Mouse (Mus musculus) heart, embryonic 13.5 days (tissue): ENCODE data around the gene Zscan2. TPM values are rescaled to one million over a fixed set of nuclear protein-coding genes. Genes with fewer than 3 reads are reported as not detected.

Source experiments
- ATAC-seq: fragments of 200-750 bp; cut with Nextera tagmentation; 2 replicates; pipeline ENCODE4 v1.8.0; 2017; ENCODE audit warnings: moderate TSS enrichment; ENCODE audit not compliant: insufficient number of reproducible peaks, low FRiP score, low TSS enrichment; ENCODE audit errors: extremely low read depth
- H3K27ac ChIP-seq: fragments of 300-500 bp; sonication (generic); replicated peaks from 2 replicates; pipeline ENCODE4 v1.5.1; 2015; ENCODE audit warnings: moderate library complexity, mild to moderate bottlenecking, inconsistent platforms
- H3K27me3 ChIP-seq: fragments of 300-500 bp; sonication (generic); replicated peaks from 2 replicates; pipeline ENCODE4 v1.6.1; 2015; ENCODE audit warnings: mild to moderate bottlenecking, inconsistent platforms
- H3K36me3 ChIP-seq: fragments of 300-500 bp; sonication (generic); 2 replicates; pipeline ENCODE4 v1.6.1; 2015; ENCODE audit warnings: mild to moderate bottlenecking, inconsistent platforms
- H3K4me1 ChIP-seq: fragments of 300-500 bp; sonication (generic); 2 replicates; pipeline ENCODE4 v1.6.1; 2015; ENCODE audit warnings: inconsistent platforms
- H3K4me2 ChIP-seq: fragments of 300-500 bp; sonication (generic); 2 replicates; pipeline ENCODE4 v1.6.1; 2015; ENCODE audit warnings: inconsistent platforms, mild to moderate bottlenecking, moderate library complexity
- H3K4me3 ChIP-seq: fragments of 300-500 bp; sonication (generic); 2 replicates; pipeline ENCODE4 v1.5.1; 2015; ENCODE audit warnings: moderate library complexity, mild to moderate bottlenecking, inconsistent platforms
- H3K9ac ChIP-seq: fragments of 300-500 bp; sonication (generic); 2 replicates; pipeline ENCODE4 v1.6.1; 2015; ENCODE audit warnings: inconsistent platforms, mild to moderate bottlenecking, moderate library complexity
- H3K9me3 ChIP-seq: fragments of 300-500 bp; sonication (generic); 2 replicates; pipeline ENCODE4 v1.6.1; 2016; ENCODE audit warnings: inconsistent platforms
- WGBS: fragments of 180-500 bp; shearing (Covaris S2); methylation state at CpG from one replicate; pipeline ENCODE4 v1.1.7; 2015; ENCODE audit warnings: mixed read lengths; 5-methylcytosine and 5-hydroxymethylcytosine counted together
- polyA plus RNA-seq: library from polyadenylated mRNA; unstranded; fragments of >200 nt; fragmentation: Nextera tagmentation; extraction: Ambion mirVana; gene quantifications from 2 replicates; pipeline ENCODE4 v1.2.1, GENCODE M21; 2015

Gene Zscan2
- 1.9 TPM in 2 replicates for polyA plus RNA-seq

DNA sequence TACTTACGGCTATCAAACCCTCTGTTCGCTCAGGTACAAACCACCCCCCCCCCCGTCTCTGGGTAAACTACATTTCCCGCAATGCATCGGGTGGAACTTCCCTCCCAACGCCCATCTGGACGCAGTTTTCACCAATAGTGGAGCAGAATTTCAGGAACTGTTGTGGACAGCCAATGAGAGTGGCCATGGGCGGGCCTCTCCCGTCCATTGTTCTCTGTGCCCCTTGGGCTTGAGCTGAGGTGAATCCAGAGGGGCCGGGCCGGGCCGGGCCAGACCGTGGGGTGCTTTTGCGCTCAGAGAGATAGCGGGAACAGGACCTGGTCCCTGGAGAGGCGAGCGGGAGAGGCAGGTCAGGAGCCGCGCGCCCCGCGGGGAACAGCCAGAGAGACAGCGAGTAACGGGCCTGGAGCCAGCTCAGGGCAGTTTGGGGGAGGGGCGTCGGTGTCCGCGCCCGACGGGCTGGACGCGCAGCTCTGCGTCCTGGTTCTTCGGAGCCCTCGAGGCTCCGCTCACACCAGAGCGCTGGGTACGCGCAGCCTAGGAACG, at the start of gene Zscan2:
Zscan2 (plus strand) TSS at position 192 of the 546 bp plus-strand sequence.
- WGBS = 2% methylated on average over 40 of the region's 40 CpGs
- Histone ChIP-seq H3K27ac (peak within 1 kb of the TSS; percentile 91), H3K27me3 (no peaks in the 10 kb centered on the region), H3K9ac (peak within 1 kb of the TSS; percentile 96), H3K4me2 (peak within 1 kb of the TSS; percentile 74), H3K9me3 (no peaks in the 10 kb centered on the region; the same call in 1 of the 2 replicates), H3K4me3 (peak within 1 kb of the TSS; percentile 90), H3K36me3 (peaks cover 28% of the 10 kb centered on the region), H3K4me1 (peaks cover 46% of the 10 kb centered on the region)
- peak; percentile 92 for ATAC-seq

- H3K36me3 ChIP-seq = no peaks in the 10 kb centered on the region
- no peak overlapping the region for H3K9ac ChIP-seq
- no peak overlapping the region for H3K4me3 ChIP-seq
- peaks cover 8% of the 10 kb centered on the region for H3K4me1 ChIP-seq
- ATAC-seq = no peak
- no peak overlapping the region for H3K27ac ChIP-seq
- H3K9me3 ChIP-seq = no peaks in the 10 kb centered on the region
- H3K4me2 ChIP-seq = no peak overlapping the region
- no peaks in the 10 kb centered on the region; the same call in 1 of the 2 replicates for H3K27me3 ChIP-seq
- WGBS = 72% methylated on average over 4 of the region's 4 CpGs
Measured at GRCm38 (mm10) chr7:80813397-80813796, 47.3 kb upstream of the Zscan2 start.

DNA sequence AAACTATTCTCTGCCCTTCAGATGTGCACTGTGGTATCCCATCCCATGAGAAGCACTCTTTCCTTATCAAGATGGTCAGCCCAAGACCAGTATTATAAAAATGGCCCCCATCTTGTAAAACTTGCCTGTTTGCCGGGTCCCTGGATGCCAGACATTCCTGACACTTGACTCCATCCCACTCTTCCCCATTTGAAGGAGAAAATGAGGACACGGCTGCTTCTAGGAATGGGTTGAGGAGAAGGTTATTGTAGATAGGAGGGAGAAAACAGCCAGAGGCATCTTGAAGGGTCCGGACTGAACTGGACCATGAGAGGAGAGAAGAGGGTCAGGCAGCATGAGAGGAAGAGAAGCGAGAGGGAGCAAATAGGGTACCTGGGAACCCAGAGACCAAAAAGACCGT, 44.1 kb upstream of the Zscan2 start:
- ATAC-seq = no peak
- H3K9me3 ChIP-seq = no peaks in the 10 kb centered on the region
- WGBS = 40% methylated on average over 5 of the region's 5 CpGs
- H3K4me1 ChIP-seq = peaks cover 8% of the 10 kb centered on the region
- H3K36me3 ChIP-seq = no peaks in the 10 kb centered on the region
- H3K4me2 ChIP-seq = no peak overlapping the region
- no peaks in the 10 kb centered on the region for H3K27me3 ChIP-seq
- no peak overlapping the region for H3K27ac ChIP-seq
- no peak overlapping the region for H3K4me3 ChIP-seq
- H3K9ac ChIP-seq = no peak overlapping the region

DNA sequence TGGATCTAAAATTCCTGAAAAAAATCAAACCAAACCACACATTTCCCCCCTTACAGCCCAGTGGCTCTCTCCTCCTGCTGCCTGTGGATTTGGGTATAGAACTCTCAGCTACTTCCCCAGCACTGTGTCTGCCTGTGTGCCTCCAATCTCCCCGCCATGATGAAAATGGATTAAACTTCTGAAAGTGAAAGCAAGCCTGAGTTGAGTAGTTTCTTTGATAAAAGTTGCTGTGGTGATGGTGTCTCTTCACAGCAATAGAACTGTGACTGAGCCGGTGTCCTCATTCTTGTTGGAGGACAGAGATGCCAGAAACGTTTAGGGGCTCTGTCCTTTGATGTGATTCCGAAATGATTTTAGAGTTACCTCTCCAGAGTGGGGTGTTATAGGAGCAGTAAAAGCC, 39.9 kb upstream of the Zscan2 start:
- Histone ChIP-seq H3K4me1 (peaks cover 18% of the 10 kb centered on the region), H3K9ac (no peak overlapping the region), H3K9me3 (no peaks in the 10 kb centered on the region), H3K4me2 (no peak overlapping the region), H3K36me3 (no peaks in the 10 kb centered on the region), H3K27ac (no peak overlapping the region), H3K27me3 (no peaks in the 10 kb centered on the region), H3K4me3 (no peak overlapping the region)
- ATAC-seq = no peak
- WGBS = 76% methylated on average over 4 of the region's 4 CpGs

- Histone ChIP-seq H3K9ac (no peak overlapping the region), H3K4me3 (no peak overlapping the region), H3K4me1 (peaks cover 15% of the 10 kb centered on the region), H3K27ac (no peak overlapping the region), H3K9me3 (no peaks in the 10 kb centered on the region), H3K36me3 (no peaks in the 10 kb centered on the region), H3K27me3 (no peaks in the 10 kb centered on the region), H3K4me2 (no peak overlapping the region)
- ATAC-seq = no peak
- 74% methylated on average over 4 of the region's 4 CpGs for WGBS
Measured at GRCm38 (mm10) chr7:80823267-80823666, 37.5 kb upstream of the Zscan2 start.

DNA sequence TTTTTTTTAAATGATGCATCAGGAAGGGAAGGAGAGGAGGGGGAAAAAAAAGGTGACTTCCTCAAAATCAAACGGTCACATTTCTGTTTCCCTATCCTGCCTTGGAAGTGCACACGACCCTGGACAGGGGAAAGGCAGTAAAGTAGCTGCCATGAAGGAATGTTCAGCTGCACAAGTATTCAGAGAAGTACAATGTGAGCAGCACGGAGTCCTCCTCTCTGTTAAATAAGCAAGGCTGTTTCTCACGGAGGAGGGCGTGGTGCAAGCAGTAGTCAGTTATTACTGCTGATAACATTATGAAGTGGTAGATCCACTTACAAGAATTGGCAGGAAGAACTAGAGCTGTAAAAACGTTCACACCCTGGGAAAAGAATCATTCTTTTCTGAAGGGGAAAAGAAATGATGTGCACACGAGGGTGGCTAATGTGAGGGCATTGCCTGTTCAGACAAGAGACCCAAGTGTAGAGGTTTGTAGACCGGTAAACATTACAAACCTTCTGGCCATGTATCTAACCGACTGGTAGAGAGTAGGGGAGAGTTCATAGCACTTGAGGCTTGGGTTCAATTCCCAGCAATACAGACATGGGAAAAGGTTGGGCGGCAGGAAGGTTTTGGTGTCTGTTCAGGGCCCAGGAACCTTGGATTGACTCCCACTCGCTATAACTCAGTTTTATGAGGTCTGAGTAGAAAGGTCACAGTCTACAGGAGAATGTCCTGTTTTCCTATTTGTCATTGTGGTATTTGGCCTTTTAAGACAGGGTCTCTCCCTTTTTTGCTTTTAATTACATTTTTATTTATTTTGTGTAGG, 36.6 kb upstream of the Zscan2 start:
- Histone ChIP-seq H3K9ac (no peak overlapping the region), H3K4me1 (peaks cover 16% of the 10 kb centered on the region), H3K4me3 (no peak overlapping the region), H3K4me2 (no peak overlapping the region), H3K27ac (no peak overlapping the region), H3K27me3 (no peaks in the 10 kb centered on the region), H3K36me3 (no peaks in the 10 kb centered on the region), H3K9me3 (no peaks in the 10 kb centered on the region)
- ATAC-seq = no peak
- WGBS = 48% methylated on average over 11 of the region's 11 CpGs

DNA sequence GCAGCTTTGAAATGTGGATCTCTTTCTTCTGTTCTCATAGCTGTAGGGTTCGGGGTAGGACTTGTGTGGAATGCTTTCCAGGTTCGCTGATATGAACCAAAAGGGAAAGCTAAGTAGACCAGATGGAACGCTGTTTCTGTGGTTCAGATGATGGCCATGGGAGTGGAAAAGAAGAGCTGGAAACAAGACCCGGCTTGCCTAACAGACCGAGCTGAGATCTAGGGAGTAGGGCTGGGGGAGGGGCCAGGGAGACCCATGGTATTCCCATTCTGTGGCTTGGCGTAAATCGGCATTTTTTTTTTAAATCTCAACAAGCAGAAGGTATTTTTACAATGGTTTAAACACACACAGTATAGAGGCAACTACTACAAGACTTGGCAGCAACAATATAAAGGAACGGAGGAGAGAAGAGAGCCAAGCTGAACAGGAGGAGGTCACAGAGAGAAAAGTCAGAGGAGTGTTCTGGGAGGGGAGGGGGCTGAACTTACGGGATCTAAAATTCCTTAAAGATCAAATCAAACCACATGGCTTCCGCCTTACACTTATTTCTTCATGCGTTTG, 34.8 kb upstream of the Zscan2 start, which contains the start of gene Iqgap1:
Iqgap1 (minus strand) TSS at position 132 of the 561 bp plus-strand sequence.
- no peaks in the 10 kb centered on the region for H3K27me3 ChIP-seq
- H3K9ac ChIP-seq = no peak within 1 kb of the TSS
- no peak within 1 kb of the TSS for H3K4me3 ChIP-seq
- ATAC-seq = no peak
- H3K4me1 ChIP-seq = peaks cover 19% of the 10 kb centered on the region
- H3K9me3 ChIP-seq = no peaks in the 10 kb centered on the region
- no peak within 1 kb of the TSS for H3K4me2 ChIP-seq
- no peaks in the 10 kb centered on the region for H3K36me3 ChIP-seq
- WGBS = 70% methylated on average over 11 of the region's 11 CpGs
- H3K27ac ChIP-seq = no peak within 1 kb of the TSS

GRCm38 (mm10) chr7:80828146-80828860, 32.4 kb upstream of the Zscan2 start:
- no peak overlapping the region for H3K27ac ChIP-seq
- ATAC-seq = no peak
- H3K9me3 ChIP-seq = no peaks in the 10 kb centered on the region
- H3K36me3 ChIP-seq = no peaks in the 10 kb centered on the region
- H3K27me3 ChIP-seq = no peaks in the 10 kb centered on the region
- H3K9ac ChIP-seq = no peak overlapping the region
- H3K4me1 ChIP-seq = peaks cover 25% of the 10 kb centered on the region
- H3K4me2 ChIP-seq = no peak overlapping the region
- no peak overlapping the region for H3K4me3 ChIP-seq
- 70% methylated on average over 18 of the region's 18 CpGs for WGBS

DNA sequence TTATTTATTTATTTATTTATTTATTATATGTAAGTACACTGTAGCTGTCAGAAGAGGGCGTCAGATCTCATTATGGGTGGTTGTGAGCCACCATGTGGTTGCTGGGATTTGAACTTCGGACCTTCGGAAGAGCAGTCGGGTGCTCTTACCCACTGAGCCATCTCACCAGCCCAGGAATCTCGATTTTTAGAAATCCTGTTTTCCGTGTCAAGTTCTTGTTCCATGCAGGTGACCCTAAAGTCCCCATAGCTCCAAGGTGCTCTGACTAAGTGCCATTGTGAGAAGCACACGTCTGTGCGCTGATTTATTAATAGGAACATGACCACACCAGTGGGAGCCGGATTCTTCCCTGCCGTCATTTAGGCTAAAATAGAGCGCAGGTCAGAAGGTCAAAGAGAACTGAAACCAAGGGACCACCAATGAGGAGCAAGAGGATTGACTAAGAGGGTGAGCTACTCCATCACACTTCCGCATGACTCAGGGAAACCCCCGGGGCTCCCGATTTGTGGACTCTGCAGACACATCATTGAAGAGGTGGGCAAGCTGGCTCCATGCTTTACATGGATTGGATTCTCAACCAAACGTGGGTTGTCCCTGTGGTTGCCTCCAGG, 30.4 kb upstream of the Zscan2 start:
- Histone ChIP-seq H3K27ac (0 out of 2 replicates have a peak overlapping the region, but pooled peaks have one; percentile 21), H3K4me2 (no peak overlapping the region), H3K4me1 (peaks cover 15% of the 10 kb centered on the region), H3K9ac (no peak overlapping the region), H3K27me3 (no peaks in the 10 kb centered on the region), H3K4me3 (no peak overlapping the region), H3K9me3 (no peaks in the 10 kb centered on the region), H3K36me3 (no peaks in the 10 kb centered on the region)
- 61% methylated on average over 15 of the region's 15 CpGs for WGBS
- no peak for ATAC-seq

DNA sequence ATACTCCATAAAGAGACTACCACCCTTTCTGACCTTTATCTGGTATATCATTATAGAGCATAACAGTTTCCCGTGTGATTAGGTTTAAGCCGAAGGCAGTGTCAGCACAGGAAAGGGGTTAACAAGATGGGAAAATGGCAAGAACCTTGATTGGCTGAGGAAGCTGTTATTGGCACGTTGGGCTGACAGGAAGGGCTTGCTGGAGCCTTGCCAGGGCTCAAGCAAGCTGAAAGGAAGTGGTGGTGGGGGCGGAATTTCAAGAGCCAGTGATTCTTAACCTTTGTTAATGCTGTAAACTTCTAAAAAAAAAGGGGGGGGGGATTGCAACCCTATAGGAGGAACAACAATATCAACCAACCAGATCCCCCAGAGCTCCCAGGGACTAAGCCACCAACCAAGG, 28.5 kb upstream of the Zscan2 start:
- Histone ChIP-seq H3K4me2 (no peak overlapping the region), H3K27me3 (no peaks in the 10 kb centered on the region), H3K4me1 (peaks cover 18% of the 10 kb centered on the region), H3K36me3 (no peaks in the 10 kb centered on the region), H3K4me3 (no peak overlapping the region), H3K9me3 (no peaks in the 10 kb centered on the region), H3K9ac (no peak overlapping the region), H3K27ac (peak overlapping the region; percentile 42; the same call in 1 of the 2 replicates)
- ATAC-seq = no peak
- 32% methylated on average over 4 of the region's 4 CpGs for WGBS
